Mouse (Mus musculus): Measurements from ENCODE around the gene Ecsit.

GRCm38 (mm10) chr9:22024592-22024991 lies 60.6 kb downstream of the Ecsit start:
- TF ChIP-seq CTCF (IDR thresholded peaks at IDR 0.05; ENCODE audit: borderline replicate concordance, extremely low read depth, insufficient read depth, insufficient read length) (no peak), POLR2A (IDR thresholded peaks at IDR 0.05; ENCODE audit: borderline replicate concordance, extremely low read depth, insufficient read depth, insufficient read length, poor library complexity, severe bottlenecking) (no peak)

All from brain, embryonic 14.5 days (tissue).